Mouse (Mus musculus) leukemia stem cell, adult 10-12 weeks (primary cell): ENCODE measurements around the gene Bpifa6. TPM values are rescaled to one million over a fixed set of nuclear protein-coding genes. Genes with fewer than 3 reads are reported as not detected.

Source experiments
- polyA plus RNA-seq: library from polyadenylated mRNA; stranded (reverse); fragments of >175 nt; gene quantifications from 2 replicates; pipeline ENCODE4 v1.2.3, GENCODE M21; 2012; ENCODE audit warnings: low replicate concordance

Gene Bpifa6
- polyA plus RNA-seq, result not detected in 2 replicates

GRCm38 (mm10) chr2:153974582-153974981 lies at the start of gene Bpifa6:
Gene Bpifa6 (plus strand): TSS chr2:153974945.

GRCm38 (mm10) chr2:153937843-153938242 lies 36.9 kb upstream of the Bpifa6 start, which contains the start of gene Bpifb4:
Gene Bpifb4 (plus strand): TSS chr2:153938212.

GRCm38 (mm10) chr2:154007965-154008364 lies 33.2 kb downstream of the Bpifa6 start, which contains the start of gene Bpifa2:
Gene Bpifa2 (plus strand): TSS chr2:154008265.

Other genes starting within 250 kb of the Bpifa6 start
- gene Mapre1, start 233.7 kb upstream of the Bpifa6 start, polyA plus RNA-seq, result 0.87 and 2.4 TPM in 2 replicates
- gene Efcab8, start 195.0 kb upstream of the Bpifa6 start, polyA plus RNA-seq, result 0.20 and 0.28 TPM in 2 replicates
- gene Sun5, start 103.9 kb upstream of the Bpifa6 start, polyA plus RNA-seq, result not detected in 2 replicates
- not detected in 2 replicates for gene Bpifb2, start 99.9 kb upstream of the Bpifa6 start, polyA plus RNA-seq
- gene Bpifb6, start 74.6 kb upstream of the Bpifa6 start, polyA plus RNA-seq, result not detected in 2 replicates
- gene Bpifb3, start 56.7 kb upstream of the Bpifa6 start, polyA plus RNA-seq, result not detected in 2 replicates
- not detected in 2 replicates for gene Bpifb4, start 36.7 kb upstream of the Bpifa6 start, polyA plus RNA-seq
- gene Bpifa2, start 33.3 kb downstream of the Bpifa6 start, polyA plus RNA-seq, result not detected in 2 replicates
- gene Bpifa3, start 155.4 kb downstream of the Bpifa6 start, polyA plus RNA-seq, result not detected in 2 replicates
- not detected in 2 replicates for gene Bpifa1, start 167.9 kb downstream of the Bpifa6 start, polyA plus RNA-seq
- gene Bpifa5, start 187.7 kb downstream of the Bpifa6 start, polyA plus RNA-seq, result not detected in 2 replicates
- gene Bpifb1, start 215.9 kb downstream of the Bpifa6 start, polyA plus RNA-seq, result not detected in 2 replicates
- not detected in 2 replicates for gene Bpifb5, start 248.8 kb downstream of the Bpifa6 start, polyA plus RNA-seq